Mouse (Mus musculus) megakaryocyte-erythroid progenitor cell, adult 5-6 weeks (primary cell): ENCODE data around the gene Gins2. TPM values are rescaled to one million over a fixed set of nuclear protein-coding genes. Genes with fewer than 3 reads are reported as not detected.

Experiments
- ATAC-seq: replicated peaks from 2 replicates; pipeline ENCODE4 v1.8.0; 2016; ENCODE audit warnings: mild to moderate bottlenecking, inconsistent platforms; ENCODE audit not compliant: severe bottlenecking, poor library complexity, low FRiP score, low TSS enrichment
- total RNA-seq, 2 experiments: library from RNA; stranded (forward) in 1 of 2; stranded (reverse) in 1 of 2; fragments of 200-1000, 215-1000 nt in 1 of 2; fragments of >200 nt in 1 of 2; fragmentation: Nextera tagmentation in 1 of 2; gene quantifications; 2 replicates each; pipeline ENCODE4 v1.2.3; 2014 to 2017

Gins2 gene
- total RNA-seq, 2 experiments from 2014 or later = 43.8 to 99.8 TPM

DNA sequence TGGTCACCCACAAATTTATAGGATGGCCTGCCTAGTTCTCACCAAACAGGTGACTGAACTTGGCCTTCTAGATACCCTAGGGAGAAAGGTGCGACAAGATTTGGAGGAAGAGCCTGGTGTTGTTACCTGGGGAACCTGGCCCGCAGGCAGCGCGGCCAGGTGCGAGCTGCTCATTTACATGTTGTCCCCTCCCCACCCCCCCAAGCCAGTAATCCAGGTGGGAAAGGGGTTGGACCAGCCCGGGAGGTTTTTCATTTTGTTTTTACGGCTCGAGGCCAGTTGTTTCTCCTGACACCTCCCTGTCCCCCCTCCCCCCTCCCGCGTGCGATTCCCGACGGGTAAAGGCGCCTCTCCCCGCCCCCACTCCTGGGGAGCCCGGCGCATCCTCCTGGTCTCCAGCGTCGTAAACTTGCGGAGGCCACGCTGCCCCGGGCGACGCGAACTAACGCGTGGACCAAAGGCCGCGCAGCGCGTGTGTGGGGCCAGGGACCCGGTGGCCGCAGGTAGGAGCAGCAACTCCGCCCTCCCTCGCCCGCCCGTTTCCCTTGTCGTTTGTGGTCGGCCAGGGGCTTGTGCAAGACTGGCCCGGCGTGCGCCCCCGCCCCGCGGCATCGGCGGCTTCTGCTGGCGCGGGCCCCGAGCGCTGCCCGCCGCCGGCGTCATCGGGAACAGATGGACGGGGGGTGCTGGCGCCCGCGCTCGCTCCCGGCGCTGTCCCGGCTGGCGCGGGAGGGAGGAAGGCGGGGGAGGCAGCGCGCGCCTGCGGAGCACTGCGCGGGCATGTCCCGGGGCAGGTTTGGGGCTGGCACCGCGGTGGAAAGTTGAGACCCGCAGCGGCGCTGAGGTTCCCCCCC, 53.4 kb downstream of the Gins2 start:
- ATAC-seq = no peak

- ATAC-seq = peak; percentile 49
Measured at GRCm38 (mm10) chr8:120534504-120535368, 54.4 kb downstream of the Gins2 start.

- no peak for ATAC-seq
Measured at GRCm38 (mm10) chr8:120534080-120534479, 55.0 kb downstream of the Gins2 start.

- no peak for ATAC-seq
Measured at GRCm38 (mm10) chr8:120533380-120533779, 55.7 kb downstream of the Gins2 start.

- ATAC-seq = no peak
Measured at GRCm38 (mm10) chr8:120532517-120533215, 56.4 kb downstream of the Gins2 start.

- no peak for ATAC-seq
Measured at GRCm38 (mm10) chr8:120531775-120532516, 57.2 kb downstream of the Gins2 start.

DNA sequence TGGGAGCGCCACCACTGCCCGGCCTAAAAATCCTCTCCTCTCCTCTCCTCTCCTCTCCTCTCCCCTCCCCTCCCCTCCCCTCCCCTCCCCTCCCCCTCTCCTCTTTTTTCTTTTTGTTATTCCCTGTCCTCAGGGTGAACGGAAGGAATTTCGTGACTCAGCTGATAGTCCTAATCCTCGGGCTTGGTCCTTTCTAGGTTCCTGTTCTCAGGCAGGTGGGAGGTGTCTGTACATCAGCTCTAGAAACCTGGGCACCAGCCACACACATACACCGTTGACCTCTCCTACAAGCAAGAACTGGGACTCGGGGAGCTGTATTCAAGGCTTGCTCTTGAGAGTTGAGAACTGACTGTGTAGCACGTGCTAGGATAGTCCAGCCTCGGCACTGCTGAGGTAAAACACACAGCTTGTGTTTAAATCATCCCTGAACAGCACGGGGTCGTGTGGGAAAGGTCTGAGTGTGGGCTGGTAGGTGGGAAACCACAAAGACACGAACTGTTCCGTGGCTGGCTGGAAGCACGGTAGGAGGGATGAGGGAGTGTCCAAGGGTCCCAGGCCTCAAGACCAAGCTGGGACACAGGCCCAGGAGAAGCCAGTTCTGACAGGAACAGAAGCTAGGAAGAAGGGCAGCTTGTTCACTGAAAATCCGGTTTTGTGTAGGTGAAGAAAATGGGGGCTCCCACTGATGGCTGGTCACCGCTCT, 58.0 kb downstream of the Gins2 start:
- no peak for ATAC-seq

- no peak for ATAC-seq
Measured at GRCm38 (mm10) chr8:120529226-120529625, 59.9 kb downstream of the Gins2 start.

Other genes starting within 250 kb of the Gins2 start
- gene 1190005I06Rik, start 58.3 kb upstream of the Gins2 start, total RNA-seq (2014; fragmentation: Nextera tagmentation) = not detected in 2 replicates
- gene 1190005I06Rik, start 58.3 kb upstream of the Gins2 start, total RNA-seq (2017) = not detected in 2 replicates
- not detected in 2 replicates for gene Gm27021, start 78.8 kb upstream of the Gins2 start, total RNA-seq (2014; fragmentation: Nextera tagmentation)
- gene Gm27021, start 78.8 kb upstream of the Gins2 start, total RNA-seq (2017) = not detected in 2 replicates
- 1,045 and 1,237 TPM in 2 replicates for gene Cox4i1, start 78.9 kb upstream of the Gins2 start, total RNA-seq (2014; fragmentation: Nextera tagmentation)
- gene Cox4i1, start 78.9 kb upstream of the Gins2 start, total RNA-seq (2017) = 386 and 612 TPM in 2 replicates
- gene Emc8, start 79.3 kb upstream of the Gins2 start, total RNA-seq (2014; fragmentation: Nextera tagmentation) = 32.8 and 36.5 TPM in 2 replicates
- gene Emc8, start 79.3 kb upstream of the Gins2 start, total RNA-seq (2017) = 69.8 and 87.1 TPM in 2 replicates
- gene Irf8, start 147.1 kb upstream of the Gins2 start, total RNA-seq (2014; fragmentation: Nextera tagmentation) = 1.0 and 1.3 TPM in 2 replicates
- 3.7 and 6.9 TPM in 2 replicates for gene Irf8, start 147.1 kb upstream of the Gins2 start, total RNA-seq (2017)